Mouse (Mus musculus): ENCODE data around the gene G6pc.
"Not testable (repeated sequence)": the region's sequence is repeated elsewhere in the genome, so short reads cannot be mapped to it uniquely, and the experiment has no call there.

Gene G6pc

DNA sequence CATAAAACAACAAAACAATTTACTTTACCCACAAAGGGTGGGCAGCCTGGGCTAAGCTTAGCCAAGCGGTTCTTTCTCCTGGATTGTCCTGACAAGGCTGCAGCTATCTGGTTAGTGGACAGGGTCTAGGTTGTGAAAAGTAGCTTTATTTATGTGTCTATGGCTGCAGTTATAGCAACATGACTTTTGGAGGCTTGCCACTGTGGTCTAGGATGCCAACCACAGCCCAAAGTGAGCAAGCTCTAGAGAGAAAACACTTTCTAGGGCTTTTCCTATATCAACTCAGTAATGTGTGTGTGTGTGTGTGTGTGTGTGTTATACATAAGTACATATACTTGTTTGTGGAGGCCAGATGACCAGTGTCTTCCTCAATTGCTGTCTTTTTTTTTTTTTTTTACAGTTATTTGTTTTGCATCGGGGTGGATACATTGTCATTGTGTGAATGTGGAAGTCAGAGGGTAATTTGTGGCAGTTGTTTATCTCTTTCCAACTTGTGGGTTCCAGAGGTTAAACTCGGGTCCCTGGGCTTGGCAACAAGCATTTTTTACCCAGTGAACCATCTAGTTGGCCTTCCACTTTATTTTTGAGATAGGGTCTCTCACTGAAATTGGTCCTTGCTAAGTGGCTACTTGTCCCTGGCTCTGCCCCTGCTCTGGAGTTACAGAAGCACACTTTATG is 9.7 kb upstream of the G6pc start:
- no peak for DNase-seq

DNA sequence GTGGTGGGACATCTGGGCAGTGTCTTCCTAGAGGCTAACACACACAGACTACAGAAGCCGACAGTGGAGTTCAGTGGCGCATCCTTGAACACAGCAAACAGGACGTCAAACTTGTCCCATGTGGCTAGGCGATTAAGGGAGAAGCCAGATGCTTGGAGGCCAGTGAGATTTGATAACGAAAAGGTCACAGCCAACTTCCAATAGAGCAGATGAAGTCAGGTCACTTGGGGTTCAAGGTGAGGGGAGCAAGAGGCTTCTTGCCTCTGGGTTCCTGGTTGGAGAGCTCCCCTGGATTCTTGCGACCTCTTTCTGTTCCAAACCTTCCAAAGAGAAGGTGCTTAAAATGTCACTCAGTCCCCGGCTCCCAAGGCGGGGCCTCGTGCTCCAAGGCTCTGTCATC is 7.6 kb upstream of the G6pc start:
- DNase-seq, result no peak

DNA sequence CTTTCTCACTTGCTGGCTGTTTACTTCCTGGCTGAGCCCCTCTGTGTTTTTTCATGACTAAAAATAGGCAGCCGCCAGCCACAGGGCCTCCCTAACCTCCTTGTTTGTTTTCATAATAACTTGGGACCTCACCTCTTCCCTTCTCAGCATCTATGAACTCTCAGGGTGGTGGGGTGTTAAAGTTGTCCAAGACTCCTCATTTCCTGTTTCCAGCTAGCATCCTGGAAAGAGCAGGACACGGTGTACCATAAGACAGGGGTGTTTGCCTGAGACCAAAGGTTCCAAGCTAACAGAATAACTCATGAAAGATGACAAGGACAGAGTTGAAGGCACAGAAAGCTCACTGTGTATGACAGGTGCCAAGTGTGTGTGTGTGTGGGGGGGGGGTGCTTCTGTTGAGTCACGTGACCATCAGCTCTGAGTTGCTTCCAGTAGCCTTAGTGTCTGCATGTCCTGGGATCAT is 6.7 kb upstream of the G6pc start:
- no peak for DNase-seq

DNA sequence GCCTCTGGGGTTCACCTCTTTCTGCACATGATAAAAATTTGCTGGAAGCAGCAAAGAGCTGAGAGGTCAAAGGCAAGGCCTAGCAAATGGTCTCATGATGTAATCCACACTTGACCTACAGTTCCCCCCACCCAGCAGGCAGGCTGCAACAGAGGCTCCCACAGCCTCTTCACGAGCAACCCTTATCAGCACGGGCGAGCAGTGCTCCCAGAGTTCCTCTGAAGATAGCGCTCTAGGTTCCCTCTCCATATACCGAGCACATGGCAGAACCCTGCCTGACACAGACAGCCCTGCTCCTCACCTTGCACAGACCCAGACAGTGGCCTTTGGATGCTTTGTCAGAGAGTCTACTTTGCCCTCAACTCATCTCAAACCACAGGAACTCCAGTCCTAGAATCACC is 2.8 kb upstream of the G6pc start:
- no peak for DNase-seq

DNA sequence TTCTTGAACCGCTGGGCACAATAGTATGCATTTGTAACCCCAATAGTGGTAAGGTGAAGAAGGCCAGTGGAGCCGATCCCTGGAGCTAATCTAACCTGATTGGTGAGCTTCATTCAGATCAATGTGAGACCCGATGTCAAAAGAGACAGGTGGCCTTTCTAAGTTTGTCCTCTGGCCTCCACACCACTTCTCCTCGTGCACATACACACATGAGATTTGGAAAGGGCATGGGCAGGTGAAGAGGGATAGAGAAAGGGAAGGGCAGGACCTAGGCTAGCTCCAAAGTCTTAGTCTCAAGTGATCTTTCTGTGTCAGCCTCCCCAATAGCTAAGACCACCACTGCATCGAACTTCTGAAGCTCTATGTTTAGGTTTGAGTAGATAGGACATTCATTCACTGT is 2.8 kb downstream of the G6pc start:
- DNase-seq, result no peak

DNA sequence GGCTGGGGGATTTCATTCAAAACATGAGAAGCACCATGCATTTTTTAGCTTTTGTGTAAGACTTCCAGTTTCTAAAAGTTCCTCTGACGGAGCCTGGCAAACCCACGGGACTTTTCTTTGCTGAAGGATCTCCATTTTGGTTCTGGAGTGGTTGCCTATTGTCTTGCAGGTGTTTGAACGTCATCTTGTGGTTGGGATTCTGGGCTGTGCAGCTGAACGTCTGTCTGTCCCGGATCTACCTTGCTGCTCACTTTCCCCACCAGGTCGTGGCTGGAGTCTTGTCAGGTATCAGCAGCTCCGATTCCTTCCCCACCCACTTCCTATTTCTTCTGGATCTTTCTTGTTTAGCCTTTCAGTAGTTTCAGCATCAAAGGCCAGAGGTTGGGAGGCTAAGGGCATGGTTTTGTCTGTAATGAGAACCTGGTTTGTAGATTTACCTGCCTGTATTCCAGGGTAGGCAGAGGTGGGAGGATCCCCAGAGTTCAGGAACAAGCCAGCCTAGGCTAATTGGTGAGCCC is 7.1 kb downstream of the G6pc start:
- no peak for DNase-seq

DNA sequence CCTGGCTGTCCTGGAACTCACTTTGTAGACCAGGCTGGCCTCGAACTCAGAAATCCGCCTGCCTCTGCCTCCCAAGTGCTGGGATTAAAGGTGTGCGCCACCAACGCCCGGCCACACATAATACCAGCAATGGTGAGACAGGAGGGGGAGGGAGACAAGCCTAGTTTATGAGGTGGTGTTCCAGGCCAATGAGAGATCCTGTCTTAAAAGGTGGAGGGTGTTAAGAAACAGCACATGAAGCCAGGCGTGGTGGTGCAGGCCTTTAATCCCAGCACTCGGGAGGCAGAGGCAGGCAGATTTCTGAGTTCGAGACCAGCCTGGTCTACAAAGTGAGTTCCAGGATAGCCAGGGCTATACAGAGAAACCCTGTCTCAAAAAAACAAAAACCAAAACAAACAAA is 10.8 kb downstream of the G6pc start:
- not testable (repeated sequence) for DNase-seq

DNA sequence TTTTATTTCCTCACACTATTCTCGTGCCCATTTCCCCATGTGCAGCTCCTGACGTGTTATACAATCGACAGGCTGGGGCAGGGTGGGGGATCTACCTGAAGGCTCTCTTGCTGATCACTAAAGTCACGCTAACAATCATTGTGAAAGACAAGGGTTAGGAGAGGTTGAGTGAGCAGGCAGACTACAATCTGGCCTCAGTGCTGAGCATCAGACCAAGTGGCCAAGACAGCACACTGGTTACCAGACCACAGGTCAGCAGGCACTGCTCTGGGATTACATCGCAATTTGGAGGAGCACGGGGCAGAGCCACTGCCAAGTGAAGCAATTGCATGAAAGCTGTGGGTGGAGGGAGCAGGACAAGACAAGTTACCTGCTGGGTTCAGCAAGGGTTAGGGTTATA is 11.6 kb downstream of the G6pc start:
- no peak for DNase-seq

DNA sequence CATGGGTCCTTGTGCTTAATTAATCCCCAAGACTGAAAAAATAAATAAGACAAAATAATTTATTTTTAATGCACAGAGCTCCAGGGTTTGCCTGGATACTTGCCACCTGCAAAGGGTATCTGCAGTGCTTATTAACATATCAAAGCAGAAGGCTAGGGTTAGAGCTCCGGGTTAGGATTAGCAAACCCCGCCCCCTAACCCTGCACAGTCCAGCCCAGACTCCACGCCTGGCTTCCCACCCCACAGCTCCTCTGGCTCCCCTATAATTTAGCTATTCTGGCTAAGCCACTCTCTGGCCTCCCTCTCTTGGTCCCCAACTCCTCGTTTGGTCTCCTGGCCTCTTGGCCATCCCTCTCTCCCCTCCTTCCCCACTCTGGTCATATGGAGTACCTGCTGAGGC is 14.5 kb downstream of the G6pc start:
- DNase-seq, result peak; percentile 19

DNA sequence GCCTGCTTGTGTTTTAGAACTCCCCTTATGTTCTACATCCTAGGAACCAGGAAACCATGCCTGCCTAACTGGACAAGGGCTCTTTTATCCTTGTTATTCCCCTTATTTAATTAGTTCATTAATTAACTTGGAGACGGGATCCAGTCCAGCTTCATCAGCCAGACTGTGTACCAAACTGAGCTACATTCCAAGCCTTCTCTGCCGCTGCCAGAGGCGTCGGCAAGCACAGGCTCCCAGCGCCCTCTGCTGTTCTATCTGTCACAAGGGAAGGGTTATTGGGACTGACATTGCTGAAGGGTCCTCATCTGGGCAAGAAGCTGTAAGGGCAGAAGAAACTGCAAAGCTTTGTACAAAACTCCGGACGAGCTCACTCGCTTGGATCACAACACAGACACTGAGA is 27.7 kb downstream of the G6pc start:
- DNase-seq, result peak; percentile 88

DNA sequence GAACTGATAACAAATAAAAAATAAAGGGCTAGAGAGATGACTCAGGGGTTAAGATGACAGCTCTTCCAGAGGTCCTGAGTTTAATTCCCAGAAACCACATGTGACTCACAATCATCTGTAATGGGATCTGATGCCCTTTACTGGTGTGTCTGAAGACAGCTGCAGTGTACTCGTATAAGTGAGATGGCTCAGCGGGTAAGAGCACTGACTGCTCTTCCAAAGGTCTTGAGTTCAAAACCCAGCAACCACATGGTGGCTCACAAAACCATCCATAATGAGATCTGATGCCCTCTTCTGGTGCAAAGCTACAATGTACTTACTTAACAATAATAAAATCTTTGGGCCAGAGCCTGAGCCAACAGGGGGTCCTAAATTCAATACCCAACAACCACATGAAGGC is 47.9 kb downstream of the G6pc start:
- DNase-seq, result no peak

DNA sequence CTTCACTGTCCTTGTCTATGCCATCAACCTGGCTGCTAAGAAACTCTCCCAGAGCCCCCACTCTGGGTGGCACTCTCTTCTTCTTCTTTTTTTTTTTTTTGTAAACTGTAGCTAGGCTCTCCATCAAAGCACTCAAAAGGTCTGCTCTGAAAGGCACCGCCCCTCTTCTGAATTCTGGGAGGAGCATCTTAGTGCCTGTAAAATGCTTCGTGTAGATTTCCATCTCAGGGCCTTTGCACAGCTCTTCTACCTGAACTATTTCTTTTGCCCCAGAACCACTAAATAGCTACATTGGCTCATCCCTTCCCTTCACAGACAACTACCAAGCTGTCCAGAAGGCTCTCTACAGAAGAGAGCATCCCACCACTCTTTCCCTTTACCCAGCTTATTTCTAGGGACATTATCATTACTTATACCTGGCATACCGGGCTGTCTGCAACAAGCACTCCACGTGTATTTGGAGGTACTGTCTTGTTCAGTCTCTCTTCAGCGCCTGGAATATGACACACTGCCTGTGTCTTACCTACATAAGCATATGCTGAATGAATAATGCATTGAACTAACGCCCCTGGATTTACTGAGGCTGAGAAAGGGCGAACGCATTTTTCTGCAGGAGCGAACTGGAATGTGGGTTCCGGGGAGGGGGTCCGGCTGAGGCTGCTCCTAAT is 49.2 kb downstream of the G6pc start:
- DNase-seq, result peak; percentile 37

DNA sequence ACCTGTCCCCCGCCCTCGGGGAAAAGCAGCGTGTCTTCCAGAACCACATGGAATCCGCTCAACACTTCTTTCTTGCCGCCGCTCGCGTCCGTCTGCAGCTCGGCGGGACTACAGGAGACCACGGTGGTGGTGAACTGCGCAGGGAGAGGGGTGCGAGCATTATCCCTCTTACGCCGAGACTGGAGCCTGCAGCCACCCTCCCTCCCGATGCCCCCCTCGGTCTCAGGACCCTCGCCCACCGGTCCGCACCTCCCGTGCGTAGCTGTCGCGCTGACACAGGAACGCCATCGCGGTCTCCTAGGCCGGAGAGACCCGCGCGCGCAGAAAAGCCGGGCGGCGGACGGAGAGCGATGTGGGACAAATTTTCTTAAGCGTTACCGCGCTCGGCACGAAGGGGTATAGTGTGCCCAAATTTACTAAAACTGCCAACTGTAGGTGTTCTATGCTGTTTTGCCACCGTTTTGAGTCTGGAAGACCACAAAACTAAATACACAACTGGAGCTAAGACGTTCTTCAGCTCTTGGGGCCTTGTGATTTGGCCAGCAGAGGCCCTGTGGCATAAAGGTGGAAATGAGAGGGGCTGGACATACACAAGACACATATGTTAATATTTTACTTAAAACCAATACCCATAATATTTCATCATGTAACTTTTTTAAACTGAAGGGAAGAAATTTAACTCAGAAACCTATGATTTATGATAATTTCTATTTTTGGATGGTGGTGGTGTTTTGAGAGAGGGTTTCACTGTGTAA is 49.9 kb downstream of the G6pc start, which contains the start of gene Aarsd1:
TSS of gene Aarsd1 (minus strand) at position 515 of the 755 bp plus-strand sequence.
- DNase-seq, result peak; percentile 91

DNA sequence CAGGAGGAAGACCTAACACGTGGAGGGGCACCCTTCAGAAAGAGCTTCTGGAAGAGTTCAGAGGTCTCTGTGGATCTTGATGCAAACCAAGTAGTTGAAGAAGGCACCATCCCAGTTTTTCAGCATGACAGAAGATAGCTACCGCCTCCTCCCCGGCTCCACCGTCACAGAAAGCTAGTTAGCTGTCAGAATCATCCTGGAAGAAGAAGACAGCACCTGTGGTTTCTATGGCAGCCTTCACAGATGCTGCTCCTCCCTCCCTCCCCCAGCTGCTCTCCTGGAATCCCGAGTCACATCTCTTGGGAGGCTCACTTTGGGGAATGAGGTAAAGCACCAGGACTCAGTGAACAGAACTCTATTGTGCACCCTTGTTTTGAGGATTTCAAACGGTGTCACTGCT is 51.6 kb downstream of the G6pc start:
- DNase-seq, result no peak

DNA sequence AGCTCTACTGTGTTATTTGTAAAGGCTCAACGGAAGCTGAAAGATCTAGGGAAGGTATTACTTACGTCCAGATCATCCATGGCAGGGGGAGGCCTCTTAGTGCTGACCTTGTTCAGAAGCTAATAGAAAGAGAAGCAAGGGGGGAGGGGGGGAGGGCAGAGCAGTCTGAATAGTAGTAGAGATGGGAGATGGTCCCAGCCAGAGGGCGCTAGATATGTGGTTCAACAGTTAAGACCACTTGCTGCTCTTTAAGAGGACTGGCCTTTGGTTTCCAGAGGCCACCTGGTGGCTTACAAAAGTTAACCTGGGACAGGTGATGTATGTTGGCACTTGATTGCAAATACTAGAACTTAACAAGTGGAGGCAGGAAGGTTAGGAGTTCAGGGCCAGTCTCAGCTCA is 52.2 kb downstream of the G6pc start:
- DNase-seq, result peak; percentile 25

DNA sequence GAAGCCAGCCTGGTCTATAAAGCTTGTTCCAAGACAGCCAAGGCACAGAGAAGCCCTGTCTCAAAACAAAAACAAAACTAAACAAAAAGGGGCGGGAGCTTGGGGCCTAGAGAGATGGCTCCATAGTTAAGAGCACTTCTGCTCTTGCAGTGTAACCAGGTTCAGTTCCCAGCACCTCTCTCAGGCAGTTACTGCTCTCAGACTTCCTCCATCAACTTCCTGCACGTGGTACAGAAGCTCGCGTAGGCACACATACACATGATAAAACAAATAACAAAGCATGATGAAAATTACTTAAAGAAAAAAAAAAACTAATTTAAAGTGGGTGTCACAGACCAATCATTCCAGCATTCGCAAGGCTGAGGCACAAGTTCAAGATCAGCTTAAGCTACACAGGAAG is 52.8 kb downstream of the G6pc start:
- DNase-seq, result no peak

DNA sequence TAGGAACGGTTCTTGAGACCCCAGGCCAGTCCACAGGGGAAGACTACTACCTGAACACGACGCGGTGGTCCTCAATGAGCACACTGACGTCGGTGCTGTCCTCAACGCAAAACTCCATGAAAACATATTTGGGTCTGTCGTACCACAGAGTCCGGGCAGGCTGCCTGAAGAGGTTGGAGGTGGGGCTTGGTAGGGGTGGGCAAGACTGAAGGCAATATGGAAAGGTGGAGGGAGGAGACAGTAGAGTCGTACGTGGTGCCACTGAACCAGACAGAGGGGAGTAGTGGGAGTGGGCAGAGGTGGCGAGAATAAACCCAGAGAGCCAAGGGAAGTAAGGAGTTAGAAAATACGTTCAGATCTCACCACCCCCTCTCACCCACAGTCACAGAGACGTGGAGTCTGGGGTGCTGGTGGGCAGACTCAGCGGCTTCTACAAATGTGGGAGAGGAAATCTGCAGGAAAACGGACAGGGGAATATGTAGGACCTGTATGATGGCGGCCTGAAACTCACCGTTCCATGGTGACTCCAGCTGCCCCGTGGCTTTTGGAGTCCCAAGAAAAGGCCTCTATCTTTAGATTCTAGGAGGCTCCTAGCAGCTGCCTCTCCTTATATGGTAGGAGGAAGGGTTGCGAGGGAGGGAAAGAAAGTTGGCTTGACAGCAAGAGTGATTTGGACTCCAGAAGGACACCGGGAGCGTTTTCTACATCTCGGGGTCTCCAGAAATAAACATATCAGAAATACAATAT is 56.9 kb downstream of the G6pc start, which contains the start of gene Gm27029:
TSS of gene Gm27029 (minus strand) at position 692 of the 747 bp plus-strand sequence.
- DNase-seq, result peak; percentile 13

DNA sequence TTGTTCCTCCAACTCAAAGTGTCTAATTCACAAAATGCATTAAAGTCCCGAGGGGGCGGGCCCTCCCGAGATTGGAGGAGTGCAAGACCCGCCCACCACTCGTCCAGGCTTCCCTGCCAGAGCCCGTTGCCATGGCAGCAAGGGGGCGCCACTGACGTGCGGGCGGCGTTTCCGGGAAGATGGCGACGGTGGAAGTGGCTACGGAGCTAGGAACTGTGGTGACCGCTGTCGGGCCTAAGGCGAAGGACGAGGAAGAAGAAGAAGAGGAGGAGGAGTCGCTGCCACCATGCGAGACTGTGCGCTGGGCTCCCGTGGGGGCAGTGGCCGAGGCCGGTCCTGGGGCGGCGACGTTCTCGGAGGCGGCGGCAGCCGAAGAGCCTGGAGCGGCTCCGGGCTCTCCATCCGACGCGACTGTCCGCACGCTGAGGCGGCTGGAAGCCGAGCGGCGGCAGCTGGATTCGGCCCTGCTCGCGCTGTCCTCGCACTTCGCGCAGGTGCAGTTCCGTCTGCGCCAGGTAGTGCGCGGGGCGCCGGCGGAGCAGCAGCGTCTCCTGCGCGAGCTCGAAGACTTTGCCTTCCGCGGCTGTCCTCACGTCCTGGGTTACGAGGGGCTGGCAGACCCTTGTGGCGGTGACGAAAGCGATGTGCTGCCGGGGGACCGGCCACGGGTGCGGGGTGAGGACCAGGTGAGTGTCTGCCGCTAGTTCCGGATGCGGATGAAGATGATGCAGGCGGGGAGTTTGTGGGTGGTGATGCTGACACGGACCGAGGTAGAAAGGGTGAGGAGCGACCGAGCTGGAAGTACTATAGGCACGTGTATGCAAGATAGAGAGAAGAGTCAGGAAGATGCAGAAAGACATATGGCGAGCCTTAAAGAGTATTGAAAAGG is 57.8 kb downstream of the G6pc start, which contains the start of the genes Rundc1 and Ptges3l:
TSS of gene Rundc1 (plus strand) at position 161 of the 889 bp plus-strand sequence.
TSS of gene Ptges3l (minus strand) at position 409 of the 889 bp plus-strand sequence.
- DNase-seq, result peak; percentile 99

DNA sequence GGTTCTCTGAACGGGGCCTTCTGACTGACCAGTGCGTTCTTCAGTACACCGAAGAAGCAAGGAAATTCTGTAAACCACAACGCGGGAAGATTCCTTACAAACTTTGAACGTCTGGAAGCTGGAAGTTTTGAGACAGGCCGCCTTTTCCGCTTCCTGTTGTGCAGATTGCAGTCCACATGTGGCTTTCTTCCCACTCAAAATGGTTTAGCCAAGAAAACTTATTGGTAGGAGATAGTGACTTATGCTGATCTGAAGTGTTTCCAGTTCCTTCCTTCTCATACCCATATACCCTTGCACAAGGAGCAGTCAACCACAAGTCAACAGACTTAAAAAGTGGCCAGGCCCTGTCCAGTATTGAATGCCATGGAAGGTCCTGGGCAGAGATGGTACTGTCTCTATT is 58.8 kb downstream of the G6pc start:
- DNase-seq, result no peak

Data from embryo, embryonic 11 days (tissue).